8 mouse cellular contexts compared by ENCODE assay signal in genomic region chr11:45852124-45852994, GRCm38 (mm10). TPM values are rescaled to one million over a fixed set of nuclear protein-coding genes. Genes with fewer than 3 reads are reported as not detected.
DNase-seq lines count a peak whose midpoint lies in the region; ATAC-seq lines count a peak whose summit lies in the region.

No protein-coding gene starts in this region.

- peak overlapping the region; percentile 98 for H3K4me3 ChIP-seq in embryonic facial prominence, embryonic 14.5 days (ENCODE audit: low read depth, low read length)
- H3K4me3 ChIP-seq in limb, embryonic 12.5 days (replicated peaks): peak overlapping the region; percentile 100
- peak overlapping the region; percentile 92 for H3K4me3 ChIP-seq in midbrain, embryonic 13.5 days (replicated peaks)
- peak overlapping the region; percentile 99 for H3K4me3 ChIP-seq in stomach, embryonic 15.5 days (replicated peaks)

- peak; percentile 73 for ATAC-seq in embryonic facial prominence, embryonic 14.5 days (ENCODE audit: low read depth)
- peak; percentile 64 for ATAC-seq in limb, embryonic 12.5 days (ENCODE audit: insufficient number of reproducible peaks, insufficient read depth, low FRiP score, low TSS enrichment, low read depth)
- peak; percentile 85 for ATAC-seq in midbrain, embryonic 13.5 days
- ATAC-seq in stomach, embryonic 15.5 days (ENCODE audit: insufficient read depth, low FRiP score, low read depth): peak; percentile 59

- peaks cover 12% of the 10 kb centered on the region for H3K4me1 ChIP-seq in embryonic facial prominence, embryonic 14.5 days (ENCODE audit: control insufficient read depth, insufficient read depth, low read length)
- peaks cover 36% of the 10 kb centered on the region for H3K4me1 ChIP-seq in limb, embryonic 12.5 days (replicated peaks)
- H3K4me1 ChIP-seq in midbrain, embryonic 13.5 days (replicated peaks): peaks cover 39% of the 10 kb centered on the region
- peaks cover 32% of the 10 kb centered on the region for H3K4me1 ChIP-seq in stomach, embryonic 15.5 days

- intact Hi-C loops in heart, postnatal 10 days (cut with DNase I): loop anchor here (2.0 kb wide), 1 partner anchor 28 kb away; no protein-coding TSS in a partner anchor

- H3K36me3 ChIP-seq in embryonic facial prominence, embryonic 14.5 days (ENCODE audit: control insufficient read depth, insufficient read depth, low read length): 0 out of 2 replicates have a peak, but pooled peaks cover 20% of the 10 kb centered on the region
- peaks cover 26% of the 10 kb centered on the region; the same call in 1 of the 2 replicates for H3K36me3 ChIP-seq in limb, embryonic 12.5 days
- no peaks in the 10 kb centered on the region; the same call in 1 of the 2 replicates for H3K36me3 ChIP-seq in midbrain, embryonic 13.5 days
- no peaks in the 10 kb centered on the region for H3K36me3 ChIP-seq in stomach, embryonic 15.5 days

- WGBS in embryonic facial prominence, embryonic 14.5 days: 5% methylated on average over 20 of the region's 58 CpGs
- 1% methylated on average over 36 of the region's 58 CpGs for WGBS in limb, embryonic 12.5 days
- 3% methylated on average over 39 of the region's 58 CpGs for WGBS in midbrain, embryonic 13.5 days
- WGBS in stomach, embryonic 15.5 days: 1% methylated on average over 58 of the region's 58 CpGs

- H3K9ac ChIP-seq in embryonic facial prominence, embryonic 14.5 days (ENCODE audit: low read depth, low read length): peak overlapping the region; percentile 98
- peak overlapping the region; percentile 94 for H3K9ac ChIP-seq in limb, embryonic 12.5 days (replicated peaks)
- peak overlapping the region; percentile 96 for H3K9ac ChIP-seq in midbrain, embryonic 13.5 days (replicated peaks)
- peak overlapping the region; percentile 89 for H3K9ac ChIP-seq in stomach, embryonic 15.5 days

- peak overlapping the region; percentile 83 for H3K27ac ChIP-seq in embryonic facial prominence, embryonic 14.5 days (replicated peaks; ENCODE audit: low read depth, low read length)
- peak overlapping the region; percentile 84 for H3K27ac ChIP-seq in limb, embryonic 12.5 days
- H3K27ac ChIP-seq in midbrain, embryonic 13.5 days: peak overlapping the region; percentile 75
- peak overlapping the region; percentile 84 for H3K27ac ChIP-seq in stomach, embryonic 15.5 days

- no peaks in the 10 kb centered on the region for H3K27me3 ChIP-seq in embryonic facial prominence, embryonic 14.5 days (replicated peaks; ENCODE audit: control insufficient read depth, insufficient read depth, low read length)
- H3K27me3 ChIP-seq in limb, embryonic 12.5 days: no peaks in the 10 kb centered on the region
- H3K27me3 ChIP-seq in midbrain, embryonic 13.5 days: no peaks in the 10 kb centered on the region
- H3K27me3 ChIP-seq in stomach, embryonic 15.5 days (replicated peaks): no peaks in the 10 kb centered on the region

- H3K4me2 ChIP-seq in embryonic facial prominence, embryonic 14.5 days (ENCODE audit: low read depth, low read length): peak overlapping the region; percentile 79
- peak overlapping the region; percentile 64 for H3K4me2 ChIP-seq in limb, embryonic 12.5 days
- peak overlapping the region; percentile 70 for H3K4me2 ChIP-seq in midbrain, embryonic 13.5 days (replicated peaks)
- peak overlapping the region; percentile 73 for H3K4me2 ChIP-seq in stomach, embryonic 15.5 days

- H3K9me3 ChIP-seq in embryonic facial prominence, embryonic 14.5 days (ENCODE audit: control insufficient read depth, low read length): no peaks in the 10 kb centered on the region
- H3K9me3 ChIP-seq in limb, embryonic 12.5 days: no peaks in the 10 kb centered on the region
- H3K9me3 ChIP-seq in midbrain, embryonic 13.5 days: no peaks in the 10 kb centered on the region
- no peaks in the 10 kb centered on the region for H3K9me3 ChIP-seq in stomach, embryonic 15.5 days

- peak; percentile 41 to 51 for DNase-seq in adrenal gland, adult 18-20 months (ENCODE audit: low spot score in 2 of 2)
- DNase-seq in adrenal gland, postnatal 25 days: no peak
- peak; percentile 33 for DNase-seq in MN1 (ENCODE audit: low spot score)
- no peak for DNase-seq in embryonic facial prominence, embryonic 14.5 days (ENCODE audit: low spot score)
- DNase-seq in heart, postnatal 10 days: peak; percentile 54 to 55

RNA-seq across cellular contexts. Expression of gene Clint1, which starts 0.5 kb away (rescaled TPM):
- 10 to 100 TPM; 66.4 to 90.8 TPM for total RNA-seq in adrenal gland, adult 18-20 months (2021)
- 77.7 and 83.5 TPM in 2 replicates for total RNA-seq in adrenal gland, postnatal 25 days (2021)
- polyA plus RNA-seq in embryonic facial prominence, embryonic 14.5 days (2014; fragmentation: Nextera tagmentation; extraction: Ambion mirVana): 79.1 and 81.0 TPM in 2 replicates
- total RNA-seq in heart, postnatal 10 days (2021): 10 to 100 TPM; 44.6 to 45.7 TPM
- 103 and 106 TPM in 2 replicates for polyA plus RNA-seq in limb, embryonic 12.5 days (2016; fragmentation: Nextera tagmentation; extraction: Ambion mirVana)
- polyA plus RNA-seq in midbrain, embryonic 13.5 days (2015; fragmentation: Nextera tagmentation; extraction: Ambion mirVana): 48.8 and 49.8 TPM in 2 replicates
- polyA plus RNA-seq in stomach, embryonic 15.5 days (2015; fragmentation: Nextera tagmentation; extraction: Ambion mirVana): 82.8 and 86.4 TPM in 2 replicates

Comparison
In these comparisons a context has a peak if more than half of its experiments do, and no peak if none do; other contexts are left out.
1. DNase-seq: peak in adrenal gland, adult 18-20 months (2 of 2), MN1 (single experiment) and heart, postnatal 10 days (2 of 2); none in adrenal gland, postnatal 25 days (single experiment) and embryonic facial prominence, embryonic 14.5 days (single experiment).
2. Peak in every context shown above with its lines, with median percentiles within 50 percentile points of each other: ATAC-seq, H3K27ac ChIP-seq, H3K4me2 ChIP-seq, H3K4me3 ChIP-seq and H3K9ac ChIP-seq.